Mouse (Mus musculus): ENCODE results near the gene Fmo6. TPM values are rescaled to one million over a fixed set of nuclear protein-coding genes. Genes with fewer than 3 reads are reported as not detected.

The Fmo6 gene
- polyA plus RNA-seq (2017; shearing (Covaris generic)), result not detected

GRCm38 (mm10) chr1:162937415-162937814 lies at the start of gene Fmo6:
Gene Fmo6, minus strand, starts transcription at chr1:162937515.

DNA sequence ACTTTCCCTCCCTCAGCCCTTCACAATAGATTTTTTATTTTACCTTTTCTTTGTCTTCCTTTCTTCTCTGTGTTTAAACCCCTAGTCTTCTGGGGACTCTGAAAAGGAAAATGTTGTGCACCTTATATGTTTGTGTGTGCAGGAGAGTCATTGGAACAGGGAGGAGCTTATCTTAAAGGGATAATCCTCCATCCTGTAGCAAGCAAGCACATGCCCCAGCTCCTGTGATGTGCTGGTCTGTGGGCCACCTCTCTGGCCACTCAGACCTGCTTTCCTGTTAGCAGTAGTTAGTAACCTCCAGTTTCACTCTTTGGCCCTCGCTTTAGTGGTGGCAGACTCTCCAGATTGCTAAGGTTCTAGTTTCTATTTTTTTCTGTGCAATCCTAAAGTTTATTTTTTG lies 47.1 kb upstream of the Fmo6 start, which contains the start of gene Fmo3:
Fmo3 (minus strand) TSS at position 101 of the 400 bp plus-strand sequence.

GRCm38 (mm10) chr1:162897838-162898811 lies 39.2 kb downstream of the Fmo6 start, which contains the start of gene Fmo2:
Gene Fmo2, minus strand, starts transcription at chr1:162898726.

Other genes starting within 250 kb of the Fmo6 start
- gene Prrc2c, start 197.0 kb downstream of the Fmo6 start, polyA plus RNA-seq (2017; shearing (Covaris generic)), result 275 TPM
- not detected for gene Fmo4, start 123.5 kb downstream of the Fmo6 start, polyA plus RNA-seq (2017; shearing (Covaris generic))
- gene Fmo1, start 70.9 kb downstream of the Fmo6 start, polyA plus RNA-seq (2017; shearing (Covaris generic)), result not detected
- not detected for gene Fmo2, start 38.8 kb downstream of the Fmo6 start, polyA plus RNA-seq (2017; shearing (Covaris generic))
- gene Fmo3, start 47.0 kb upstream of the Fmo6 start, polyA plus RNA-seq (2017; shearing (Covaris generic)), result not detected
- not detected for gene Mroh9, start 148.2 kb upstream of the Fmo6 start, polyA plus RNA-seq (2017; shearing (Covaris generic))